Mouse (Mus musculus) left cerebral cortex, postnatal 14 days (tissue): ENCODE measurements at regions not wholly inside any gene's neighbourhood (a gene's known extent, or its start where the extent isn't known, plus 50 kb on each side); places are given as distances from the start of the nearest gene placed in this dataset.
A peak's percentile ranks its signal among the peaks of the same experiment; 100 is the strongest.

Source experiments
- DNase-seq, 2 experiments: peaks; one replicate each; pipeline ENCODE4 v3.0.0; 2021 to 2022; ENCODE audit warnings: low spot score in 2 of 2, mixed read lengths in 1 of 2
- intact Hi-C: fragments of 180-260 bp; cut with DNase I; formaldehyde crosslinking; loops from one replicate; pipeline ENCODE4 v1.15.1; 2025

GRCm38 (mm10) chr15:29199988-29200387 is 972.4 kb upstream of the Ctnnd2 start:
- intact Hi-C loops = no loop called here
- DNase-seq = peak in 1 of 2 experiments; percentile 1

GRCm38 (mm10) chr15:29223667-29224066 is 948.7 kb upstream of the Ctnnd2 start:
- DNase-seq = no peak
- intact Hi-C loops = no loop called here

- peak in 1 of 2 experiments; percentile 2 for DNase-seq
- intact Hi-C loops = no loop called here
Measured at GRCm38 (mm10) chr15:29226889-29227288, 945.5 kb upstream of the Ctnnd2 start.

GRCm38 (mm10) chr15:29234635-29235034 is 937.8 kb upstream of the Ctnnd2 start:
- DNase-seq = no peak
- intact Hi-C loops = no loop called here

- peak; percentile 5 to 21 for DNase-seq
- intact Hi-C loops = no loop called here
Measured at GRCm38 (mm10) chr15:29255152-29255551, 917.2 kb upstream of the Ctnnd2 start.

- intact Hi-C loops = no loop called here
- DNase-seq = peak in 1 of 2 experiments; percentile 36
Measured at GRCm38 (mm10) chr15:29266767-29267166, 905.6 kb upstream of the Ctnnd2 start.

- intact Hi-C loops = no loop called here
- no peak for DNase-seq
Measured at GRCm38 (mm10) chr15:29296454-29296853, 875.9 kb upstream of the Ctnnd2 start.
